Mouse (Mus musculus) activated CD4-positive, CD25-positive, alpha-beta regulatory T cell, adult 4 months (primary cell): ENCODE measurements around the gene Fbxw14. TPM values are rescaled to one million over a fixed set of nuclear protein-coding genes. Genes with fewer than 3 reads are reported as not detected.
"Not testable (repeated sequence)": the region's sequence is repeated elsewhere in the genome, so short reads cannot be mapped to it uniquely, and the experiment has no call there.

ENCODE experiments used
- ATAC-seq: one replicate; pipeline ENCODE4 v1.8.0; 2017
- polyA plus RNA-seq, 2 experiments: library from polyadenylated mRNA; unstranded; fragments of 100-300 nt; shearing (Covaris generic); gene quantifications; one replicate each; pipeline ENCODE4 v1.2.1; 2017

The Fbxw14 gene
- not detected for polyA plus RNA-seq

- not testable (repeated sequence) for ATAC-seq
These were observed at the start of gene Fbxw14 for GRCm38 (mm10) chr9:109287576-109287975. Gene Fbxw14 (minus strand): TSS chr9:109287676.

GRCm38 (mm10) chr9:109263041-109263440, 24.4 kb downstream of the Fbxw14 start:
- ATAC-seq = no peak

GRCm38 (mm10) chr9:109234654-109235053, 52.8 kb downstream of the Fbxw14 start, which contains the start of gene Fbxw20:
Gene Fbxw20 (minus strand): TSS chr9:109234754.
- ATAC-seq = no peak

Other genes starting within 250 kb of the Fbxw14 start
- gene Shisa5, start 249.1 kb downstream of the Fbxw14 start, polyA plus RNA-seq = 1,000 to 10,000 TPM; 2,345 to 2,363 TPM
- gene Trex1, start 227.9 kb downstream of the Fbxw14 start, polyA plus RNA-seq = 10 to 100 TPM; 36.6 to 42.8 TPM
- 10 to 100 TPM; 15.3 to 16.3 TPM for gene Atrip, start 213.6 kb downstream of the Fbxw14 start, polyA plus RNA-seq
- gene Ccdc51, start 205.2 kb downstream of the Fbxw14 start, polyA plus RNA-seq = 10 to 100 TPM; 10.9 to 12.4 TPM
- 100 to 1,000 TPM; 726 to 879 TPM for gene Tma7, start 205.1 kb downstream of the Fbxw14 start, polyA plus RNA-seq
- gene Plxnb1, start 192.3 kb downstream of the Fbxw14 start, polyA plus RNA-seq = under 1 TPM; 0.16 to 0.80 TPM
- not detected for gene Fbxw21, start 125.6 kb downstream of the Fbxw14 start, polyA plus RNA-seq
- not detected for gene Fbxw13, start 91.7 kb downstream of the Fbxw14 start, polyA plus RNA-seq
- not detected for gene Fbxw20, start 52.9 kb downstream of the Fbxw14 start, polyA plus RNA-seq
- not detected for gene Fbxw28, start 52.0 kb upstream of the Fbxw14 start, polyA plus RNA-seq
- not detected for gene Fbxw22, start 116.6 kb upstream of the Fbxw14 start, polyA plus RNA-seq
- gene Fbxw16, start 161.5 kb upstream of the Fbxw14 start, polyA plus RNA-seq = not detected
- gene Fbxw19, start 208.2 kb upstream of the Fbxw14 start, polyA plus RNA-seq = under 1 TPM in 1 of 2 experiments, not detected in 1; 0.20 TPM